Mouse (Mus musculus) thymus, postnatal 4 days (tissue): ENCODE measurements around the gene Rb1.

Experiments used
- DNase-seq: peaks from one replicate; pipeline ENCODE4 v3.0.0; 2021

The Rb1 gene

GRCm38 (mm10) chr14:73258181-73258580 is 67.4 kb downstream of the Rb1 start:
- no peak for DNase-seq

GRCm38 (mm10) chr14:73257348-73257747 is 68.3 kb downstream of the Rb1 start:
- no peak for DNase-seq

DNA sequence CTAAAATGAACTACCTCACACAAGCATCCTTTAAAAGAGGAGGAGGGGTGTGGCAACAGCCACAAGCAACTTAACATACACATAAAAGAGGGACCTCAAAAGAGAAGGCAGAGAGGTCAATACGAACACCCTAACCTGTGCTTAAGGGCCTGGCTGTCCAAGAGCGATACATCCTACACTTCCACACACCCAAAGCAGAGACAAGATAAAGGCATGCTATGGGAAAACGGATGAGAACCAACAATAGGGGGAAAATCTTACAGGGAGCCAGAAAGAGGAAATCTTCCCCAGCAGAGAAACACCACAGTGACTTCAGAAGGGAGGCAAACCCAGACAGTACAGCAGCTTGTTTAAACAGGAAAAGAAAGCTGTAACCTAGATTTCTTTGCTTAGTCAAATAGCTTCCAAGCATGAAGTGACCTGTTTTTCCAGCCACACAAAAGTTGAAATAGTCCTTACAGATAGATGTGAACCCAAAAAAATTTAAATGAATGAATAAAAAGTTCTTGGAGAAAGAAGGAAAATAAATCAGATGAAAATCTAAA is 70.1 kb downstream of the Rb1 start:
- DNase-seq = peak; percentile 42

DNA sequence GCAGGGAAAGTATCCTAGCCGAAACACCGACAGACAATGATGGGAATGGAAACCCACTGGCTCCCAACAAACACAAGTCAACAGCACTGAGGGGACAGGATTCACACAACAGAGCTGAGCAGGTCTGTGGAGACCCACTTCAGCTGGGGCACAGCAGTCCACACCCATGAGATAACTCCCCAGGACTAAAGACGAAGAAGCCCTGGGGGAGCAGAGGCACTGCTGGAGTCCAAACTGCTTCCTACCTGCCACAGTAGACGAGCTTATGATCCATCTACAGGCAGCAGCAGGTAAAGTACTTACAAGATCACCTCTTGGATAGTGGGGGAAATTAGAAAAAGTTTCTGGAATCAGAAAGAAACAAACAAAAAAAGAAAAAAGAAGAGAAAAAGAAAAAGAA is 71.2 kb downstream of the Rb1 start:
- peak; percentile 25 for DNase-seq

- peak; percentile 26 for DNase-seq
These were observed 72.0 kb downstream of the Rb1 start for GRCm38 (mm10) chr14:73253453-73254251.

DNA sequence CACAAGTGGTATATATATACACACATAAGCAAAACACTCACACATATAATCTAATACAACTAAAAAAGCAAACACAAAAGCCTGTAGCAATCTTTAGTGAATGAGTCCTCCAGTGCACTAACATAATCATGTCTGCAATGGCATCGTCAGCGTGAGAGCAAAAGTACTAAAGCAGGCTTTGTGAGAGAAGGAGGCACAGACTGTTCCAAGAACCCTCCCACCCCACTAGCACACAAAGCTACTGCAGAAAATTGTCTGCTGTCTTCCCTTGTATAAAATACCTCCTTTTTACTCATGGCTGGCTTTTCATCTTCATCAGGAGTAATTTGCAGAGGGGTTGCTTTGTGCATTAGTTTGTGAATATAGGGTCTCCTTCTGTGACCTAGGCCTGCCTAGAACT is 73.3 kb downstream of the Rb1 start:
- no peak for DNase-seq

GRCm38 (mm10) chr14:73250056-73250455 is 75.6 kb downstream of the Rb1 start:
- DNase-seq = no peak

GRCm38 (mm10) chr14:73244061-73244597 is 81.5 kb downstream of the Rb1 start:
- no peak for DNase-seq

DNA sequence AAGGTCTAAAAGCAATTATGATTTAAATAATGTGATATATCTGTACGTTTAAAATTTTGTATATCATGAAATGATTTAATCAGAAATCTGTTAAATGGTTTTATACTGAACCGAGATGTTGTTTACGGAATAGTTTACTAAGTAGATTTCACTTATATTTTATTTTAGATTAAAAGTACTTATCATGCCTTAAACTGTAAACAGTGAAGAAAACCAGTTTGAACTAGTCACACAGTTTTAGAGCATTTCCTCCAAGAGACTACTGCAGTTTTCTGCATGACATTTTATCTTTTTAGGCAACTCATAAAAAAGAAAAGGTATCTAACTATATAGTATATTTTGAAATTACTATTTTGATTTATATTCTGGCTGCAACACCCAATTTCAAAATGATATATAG is 85.8 kb downstream of the Rb1 start:
- no peak for DNase-seq

GRCm38 (mm10) chr14:73239291-73239690 is 86.3 kb downstream of the Rb1 start:
- DNase-seq = peak; percentile 58

DNA sequence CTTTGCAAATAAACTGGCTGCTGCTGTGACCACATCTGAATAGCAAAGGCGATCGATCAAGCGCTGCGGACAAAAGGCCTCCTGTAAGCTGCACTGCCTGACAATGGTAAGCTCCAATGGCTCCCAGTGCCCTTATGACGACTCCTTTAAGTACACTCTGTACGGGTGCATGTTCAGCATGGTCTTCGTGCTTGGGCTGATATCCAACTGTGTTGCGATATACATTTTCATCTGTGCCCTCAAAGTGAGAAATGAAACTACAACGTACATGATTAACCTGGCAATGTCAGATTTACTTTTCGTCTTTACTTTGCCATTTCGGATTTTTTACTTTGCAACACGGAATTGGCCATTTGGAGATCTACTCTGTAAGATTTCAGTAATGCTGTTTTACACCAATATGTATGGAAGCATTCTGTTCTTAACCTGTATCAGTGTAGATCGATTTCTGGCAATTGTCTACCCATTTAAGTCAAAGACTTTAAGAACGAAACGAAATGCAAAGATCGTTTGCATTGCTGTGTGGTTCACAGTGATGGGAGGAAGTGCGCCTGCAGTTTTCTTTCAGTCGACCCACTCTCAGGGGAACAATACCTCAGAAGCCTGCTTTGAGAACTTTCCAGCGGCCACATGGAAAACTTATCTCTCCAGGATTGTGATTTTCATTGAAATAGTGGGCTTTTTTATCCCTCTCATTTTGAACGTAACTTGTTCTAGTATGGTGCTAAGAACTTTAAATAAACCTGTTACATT is 86.9 kb downstream of the Rb1 start:
- DNase-seq = peak; percentile 63

- peak; percentile 62 for DNase-seq
These were observed 87.7 kb downstream of the Rb1 start, which contains the start of gene Lpar6 for GRCm38 (mm10) chr14:73237848-73238321. Gene Lpar6 (plus strand): TSS chr14:73237895.

DNA sequence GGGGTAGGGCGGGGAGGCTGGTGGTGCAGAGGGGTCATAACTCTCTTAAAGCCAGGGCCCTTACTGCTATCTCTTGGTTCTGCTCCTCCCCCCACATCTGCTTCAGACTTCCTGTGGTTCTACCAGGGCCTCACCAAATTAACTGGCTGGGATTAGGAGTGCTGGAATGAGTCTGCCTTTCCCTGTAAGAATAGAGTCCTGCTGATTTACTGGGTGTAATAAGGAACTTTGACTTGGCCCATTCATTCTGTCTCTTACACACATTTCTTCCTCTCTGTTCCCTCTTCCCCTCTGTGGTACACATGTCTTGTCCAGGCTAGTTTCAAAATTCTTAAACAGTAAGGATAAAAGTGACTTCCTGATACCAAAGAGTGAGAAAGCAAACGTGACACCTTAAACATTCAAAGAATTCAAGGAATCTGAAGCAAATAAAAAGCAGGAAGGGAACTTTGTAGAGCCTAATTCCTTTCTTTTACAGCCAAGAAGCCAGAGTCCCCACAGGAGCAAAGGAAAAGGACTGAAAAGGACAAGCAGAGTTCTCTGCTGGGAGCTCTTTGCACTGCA is 91.1 kb downstream of the Rb1 start:
- DNase-seq = no peak

DNA sequence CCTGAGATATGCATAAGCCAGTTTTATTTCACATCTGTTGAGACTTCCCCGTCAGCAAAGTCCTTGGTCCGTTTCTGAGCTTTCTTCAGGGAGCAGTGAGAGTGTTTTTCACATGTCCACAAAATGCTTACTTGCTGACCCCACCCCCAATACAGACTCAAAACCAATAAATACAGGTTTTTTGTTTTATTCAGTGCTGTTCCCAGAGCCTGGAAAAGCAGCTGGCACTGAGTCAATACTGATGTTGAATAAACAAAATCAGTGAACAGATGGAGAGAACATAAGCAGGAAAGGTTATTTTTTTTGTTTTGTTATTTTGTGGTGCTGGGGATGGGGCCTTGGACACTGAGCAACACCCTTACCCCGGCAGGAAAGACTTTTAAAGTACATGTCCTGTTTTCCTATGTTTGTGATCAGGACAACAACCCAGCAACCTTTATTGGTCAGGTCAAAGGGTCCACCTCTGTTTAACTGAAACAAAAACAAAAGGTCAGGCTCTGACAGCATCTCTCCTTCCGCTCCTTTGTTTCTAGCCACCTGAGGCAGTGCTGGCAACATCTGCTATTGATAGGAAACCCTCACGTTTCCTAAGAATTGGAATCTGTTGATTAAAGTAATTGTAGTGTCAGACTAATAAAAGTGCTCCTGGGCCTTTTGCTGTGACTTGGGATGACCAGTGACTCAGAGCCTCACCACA is 94.2 kb downstream of the Rb1 start:
- no peak for DNase-seq

DNA sequence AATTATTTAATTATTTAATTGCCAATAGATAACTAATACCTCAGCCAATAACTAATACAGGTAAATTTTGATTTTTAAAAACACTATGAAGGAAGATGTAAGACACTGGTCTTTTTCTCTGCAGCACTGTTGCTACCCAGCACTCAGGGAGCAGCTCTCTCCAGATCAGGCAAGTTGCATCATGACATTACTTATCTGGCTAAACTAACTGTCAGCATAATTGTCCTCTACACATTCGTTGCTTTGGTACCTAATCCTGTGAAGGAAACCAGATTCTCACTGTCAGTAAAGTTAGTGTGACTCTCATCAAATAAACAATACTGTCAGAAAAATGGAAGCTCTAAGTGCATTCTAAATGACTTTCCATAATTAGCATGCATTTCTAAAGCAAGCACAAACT is 98.8 kb downstream of the Rb1 start:
- no peak for DNase-seq

GRCm38 (mm10) chr14:73226346-73226745 is 99.3 kb downstream of the Rb1 start:
- DNase-seq = no peak

DNA sequence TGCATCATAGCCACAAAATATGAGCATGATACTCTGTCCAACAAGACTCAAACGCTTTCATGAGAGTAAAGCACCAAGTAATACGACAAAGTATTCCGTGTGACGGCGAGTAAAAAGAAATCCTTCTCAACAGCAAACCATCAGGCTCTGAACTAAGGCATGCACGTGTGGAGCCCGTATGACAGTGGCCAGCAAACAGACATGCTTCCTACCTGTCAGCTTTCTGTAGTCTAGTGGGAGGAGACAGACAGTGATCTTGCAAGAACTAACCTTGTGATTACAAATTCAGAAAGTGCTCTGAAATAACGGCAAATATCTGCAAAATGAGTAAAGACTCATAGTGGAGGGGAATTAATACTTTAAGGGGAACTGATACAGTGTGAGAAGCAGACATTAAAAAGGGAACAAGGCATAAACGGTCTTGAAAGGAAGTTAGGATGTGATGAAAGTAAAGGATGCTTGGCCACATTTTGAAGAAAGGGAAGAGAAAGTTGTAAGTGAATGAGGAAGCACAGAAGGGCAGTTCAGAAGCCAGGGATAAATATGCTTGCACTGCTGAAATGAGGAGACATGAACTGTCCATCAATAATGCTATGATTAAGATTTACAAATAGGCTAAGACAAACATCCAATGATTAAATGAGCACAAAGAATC is 103.2 kb downstream of the Rb1 start:
- DNase-seq = no peak

- DNase-seq = no peak
These were observed 108.6 kb downstream of the Rb1 start for GRCm38 (mm10) chr14:73217062-73217461.

DNA sequence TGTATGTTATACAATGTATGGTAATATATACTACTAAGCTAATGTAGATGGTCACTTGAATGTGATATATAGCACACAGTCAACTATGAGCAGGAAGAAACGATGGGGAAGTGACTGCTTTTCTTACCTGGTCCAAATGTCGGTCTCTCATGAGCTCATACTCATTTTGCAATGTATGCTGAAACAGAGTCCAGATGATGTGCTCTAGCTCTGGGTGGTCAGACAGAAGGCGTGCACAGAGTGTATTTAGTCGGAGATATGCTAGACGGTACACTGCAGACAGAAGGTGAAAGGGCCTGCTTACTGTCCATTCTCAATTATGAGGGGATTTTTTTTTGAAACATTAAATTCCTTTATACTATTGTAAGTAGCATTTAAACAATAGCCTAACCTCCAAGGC is 114.1 kb downstream of the Rb1 start:
- DNase-seq = no peak

- DNase-seq = no peak
These were observed 115.4 kb downstream of the Rb1 start for GRCm38 (mm10) chr14:73210196-73210595.

DNA sequence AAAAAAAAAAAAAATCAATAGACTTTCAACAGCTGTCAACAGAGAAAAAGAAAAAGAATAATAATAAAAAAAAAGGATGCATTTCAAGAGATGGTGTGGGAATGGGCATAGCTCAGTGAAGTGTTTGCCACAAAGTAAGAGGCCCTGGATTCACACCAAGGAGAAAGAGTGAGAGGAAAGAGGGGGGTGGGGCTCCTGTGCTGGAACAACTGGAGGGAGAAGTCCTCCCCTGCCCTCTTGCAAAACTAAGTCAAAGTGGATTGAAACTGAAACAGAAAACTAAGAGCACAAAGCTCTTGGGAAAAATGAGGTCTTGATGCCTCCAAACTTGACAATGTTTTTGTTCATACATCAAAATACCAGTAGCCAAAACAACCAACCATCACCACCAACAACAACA is 116.4 kb downstream of the Rb1 start:
- no peak for DNase-seq

DNA sequence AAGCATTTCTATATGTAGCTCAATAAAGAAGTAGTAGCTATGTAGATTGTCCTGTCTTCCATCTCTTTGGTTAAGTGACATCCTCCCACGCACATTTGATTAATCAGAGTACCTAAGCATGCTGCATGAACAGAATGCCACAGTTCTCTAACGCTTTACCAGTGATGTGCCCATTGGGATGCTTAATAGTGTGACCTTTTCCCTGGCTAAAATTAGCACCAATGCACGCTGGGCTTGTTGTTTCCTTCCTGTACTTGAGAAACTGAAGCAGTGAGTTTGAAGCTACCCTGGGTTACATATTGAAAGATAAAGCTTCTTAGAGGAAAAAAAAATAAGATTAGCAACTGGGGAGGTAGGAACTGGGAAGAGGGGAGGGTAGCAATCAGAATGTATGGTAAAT is 121.6 kb downstream of the Rb1 start:
- DNase-seq = no peak
